Mouse (Mus musculus): ENCODE measurements around the gene Trim44. TPM values are rescaled to one million over a fixed set of nuclear protein-coding genes. Genes with fewer than 3 reads are reported as not detected.
A peak's percentile ranks its signal among the peaks of the same experiment; 100 is the strongest.

Gene Trim44
- 7.7 and 11.3 TPM in 2 replicates for polyA plus RNA-seq (2012; rRNA removed)
- 4.8 and 5.4 TPM in 2 replicates for polyA plus RNA-seq (2014; fragmentation: Nextera tagmentation; extraction: Ambion mirVana)

- no peak within 1 kb of the TSS for H3K4me3 ChIP-seq (ENCODE audit: insufficient read depth in 1 of 2, low read depth in 2 of 2, low read length in 2 of 2)
- H3K4me1 ChIP-seq (replicated peaks; ENCODE audit: control insufficient read depth in 2 of 2, insufficient read depth in 2 of 2, low read length in 1 of 2) = no peaks in the 10 kb centered on the region; a peak in 1 of 4 replicates
- 47% methylated on average over 14 of the region's 14 CpGs for WGBS (ENCODE audit: insufficient replicate concordance)
- DNase-seq (ENCODE audit: low read depth in 3 of 3, low spot score in 3 of 3) (no peak), ATAC-seq (ENCODE audit: insufficient read depth) (no peak)
- TF ChIP-seq EP300 (IDR thresholded peaks at IDR 0.05; ENCODE audit: low read depth) (no peak), CTCF (IDR thresholded peaks at IDR 0.05; ENCODE audit: low read depth) (no peak)
- H3K4me2 ChIP-seq (ENCODE audit: low read depth) = no peak within 1 kb of the TSS
- H3K27ac ChIP-seq = no peak within 1 kb of the TSS
- no peaks in the 10 kb centered on the region for H3K27me3 ChIP-seq (ENCODE audit: control insufficient read depth, insufficient read depth, low read length)
- no peak within 1 kb of the TSS for H3K9ac ChIP-seq (replicated peaks)
- H3K9me3 ChIP-seq (ENCODE audit: control insufficient read depth, low read length) = no peaks in the 10 kb centered on the region
- no peaks in the 10 kb centered on the region for H3K36me3 ChIP-seq (replicated peaks; ENCODE audit: control insufficient read depth, insufficient read depth, low read depth)
Measured at GRCm38 (mm10) chr2:102407363-102408184, at the start of gene Trim44. TSS of gene Trim44 (minus strand) at chr2:102407828.

- 43% methylated on average over 1 of the region's 1 CpGs for WGBS (ENCODE audit: insufficient replicate concordance)
- no peak for ATAC-seq (ENCODE audit: insufficient read depth)
- no peak for DNase-seq (ENCODE audit: low read depth in 3 of 3, low spot score in 3 of 3)
- TF ChIP-seq CTCF (IDR thresholded peaks at IDR 0.05; ENCODE audit: low read depth) (no peak), EP300 (IDR thresholded peaks at IDR 0.05; ENCODE audit: low read depth) (no peak)
- Histone ChIP-seq H3K4me3 (ENCODE audit: insufficient read depth in 1 of 2, low read depth in 2 of 2, low read length in 2 of 2) (no peak overlapping the region), H3K4me1 (replicated peaks; ENCODE audit: control insufficient read depth in 2 of 2, insufficient read depth in 2 of 2, low read length in 1 of 2) (no peaks in the 10 kb centered on the region; a peak in 1 of 4 replicates), H3K36me3 (replicated peaks; ENCODE audit: control insufficient read depth, insufficient read depth, low read depth) (no peaks in the 10 kb centered on the region), H3K9me3 (ENCODE audit: control insufficient read depth, low read length) (no peaks in the 10 kb centered on the region), H3K27ac (no peak overlapping the region), H3K27me3 (ENCODE audit: control insufficient read depth, insufficient read depth, low read length) (peaks cover 26% of the 10 kb centered on the region), H3K9ac (replicated peaks) (no peak overlapping the region), H3K4me2 (ENCODE audit: low read depth) (no peak overlapping the region)
Measured at GRCm38 (mm10) chr2:102455126-102455525, 47.5 kb upstream of the Trim44 start.

- H3K27me3 ChIP-seq (ENCODE audit: control insufficient read depth, insufficient read depth, low read length) = peaks cover 34% of the 10 kb centered on the region
- 22% methylated on average over 3 of the region's 3 CpGs for WGBS (ENCODE audit: insufficient replicate concordance)
- H3K4me1 ChIP-seq (replicated peaks; ENCODE audit: control insufficient read depth in 2 of 2, insufficient read depth in 2 of 2, low read length in 1 of 2) = no peaks in the 10 kb centered on the region; a peak in 1 of 4 replicates
- TF ChIP-seq CTCF (IDR thresholded peaks at IDR 0.05; ENCODE audit: low read depth) = peak; percentile 39; the same call in 1 of the 2 replicates
- TF ChIP-seq EP300 (IDR thresholded peaks at IDR 0.05; ENCODE audit: low read depth) = no peak
- no peak for DNase-seq (ENCODE audit: low read depth in 3 of 3, low spot score in 3 of 3)
- no peaks in the 10 kb centered on the region for H3K9me3 ChIP-seq (ENCODE audit: control insufficient read depth, low read length)
- H3K9ac ChIP-seq (replicated peaks) = no peak overlapping the region
- H3K4me3 ChIP-seq (ENCODE audit: insufficient read depth in 1 of 2, low read depth in 2 of 2, low read length in 2 of 2) = no peak overlapping the region
- no peak overlapping the region for H3K27ac ChIP-seq
- no peak overlapping the region for H3K4me2 ChIP-seq (ENCODE audit: low read depth)
- no peak for ATAC-seq (ENCODE audit: insufficient read depth)
- no peaks in the 10 kb centered on the region for H3K36me3 ChIP-seq (replicated peaks; ENCODE audit: control insufficient read depth, insufficient read depth, low read depth)
Measured at GRCm38 (mm10) chr2:102453447-102453846, 45.8 kb upstream of the Trim44 start.

GRCm38 (mm10) chr2:102451671-102452549, 44.3 kb upstream of the Trim44 start, which contains the start of gene Fjx1:
TSS of gene Fjx1 (minus strand) at chr2:102452499.
- DNase-seq (ENCODE audit: low read depth in 3 of 3, low spot score in 3 of 3) (no peak), ATAC-seq (ENCODE audit: insufficient read depth) (peak; percentile 45; the same call in 1 of the 2 replicates)
- Histone ChIP-seq H3K4me1 (replicated peaks; ENCODE audit: control insufficient read depth in 2 of 2, insufficient read depth in 2 of 2, low read length in 1 of 2) (no peaks in the 10 kb centered on the region; a peak in 1 of 4 replicates), H3K27me3 (ENCODE audit: control insufficient read depth, insufficient read depth, low read length) (peaks cover 34% of the 10 kb centered on the region), H3K27ac (no peak within 1 kb of the TSS), H3K4me2 (ENCODE audit: low read depth) (peak within 1 kb of the TSS; percentile 65), H3K36me3 (replicated peaks; ENCODE audit: control insufficient read depth, insufficient read depth, low read depth) (no peaks in the 10 kb centered on the region), H3K9me3 (ENCODE audit: control insufficient read depth, low read length) (no peaks in the 10 kb centered on the region), H3K4me3 (ENCODE audit: insufficient read depth in 1 of 2, low read depth in 2 of 2, low read length in 2 of 2) (peak within 1 kb of the TSS; percentile 43 to 53), H3K9ac (replicated peaks) (no peak within 1 kb of the TSS)
- TF ChIP-seq CTCF (IDR thresholded peaks at IDR 0.05; ENCODE audit: low read depth) (no peak), EP300 (IDR thresholded peaks at IDR 0.05; ENCODE audit: low read depth) (no peak)
- under 1% methylated on average over 41 of the region's 49 CpGs for WGBS (ENCODE audit: insufficient replicate concordance)
